Mouse (Mus musculus): ENCODE measurements around the gene Fmnl2.

Gene Fmnl2

DNA sequence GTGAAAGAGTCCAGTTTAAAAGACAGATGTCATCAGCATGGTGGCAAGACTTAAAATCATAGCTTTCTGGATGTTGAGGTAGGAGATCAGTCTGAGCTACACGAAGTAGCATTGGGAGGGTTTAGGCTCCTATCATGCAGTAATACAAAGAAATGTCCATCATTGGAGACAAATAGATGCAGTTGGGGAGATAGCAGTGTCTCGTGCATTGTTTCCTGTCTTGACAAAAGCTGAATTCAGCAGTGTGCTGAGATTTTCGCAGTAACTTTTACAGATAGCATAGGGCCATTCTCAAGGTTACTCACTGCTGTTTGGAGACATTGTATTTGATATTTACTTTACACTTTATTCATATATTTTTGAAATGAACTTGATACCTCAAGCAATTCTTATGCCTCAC lies 128.7 kb downstream of the Fmnl2 start:
- no peak for DNase-seq (ENCODE audit: low read depth, low spot score)

DNA sequence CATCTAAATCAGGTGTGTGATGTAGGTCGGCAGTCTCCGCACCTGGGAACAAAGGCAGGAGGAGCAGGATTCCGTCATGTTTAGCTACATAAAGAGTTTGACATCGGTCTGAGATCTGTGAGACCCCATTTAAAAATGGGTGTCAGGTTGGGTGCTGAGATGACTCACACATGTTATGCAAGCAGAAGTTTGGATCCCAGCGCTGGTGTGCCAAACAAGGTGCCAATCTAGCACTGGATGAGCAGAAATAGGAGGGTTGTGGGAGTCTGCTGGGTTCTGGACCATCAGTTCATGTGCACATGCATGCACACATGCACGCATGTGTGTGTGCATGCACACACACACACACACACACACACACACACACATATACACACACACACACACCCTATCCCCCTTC lies 129.4 kb downstream of the Fmnl2 start:
- no peak for DNase-seq (ENCODE audit: low read depth, low spot score)

DNA sequence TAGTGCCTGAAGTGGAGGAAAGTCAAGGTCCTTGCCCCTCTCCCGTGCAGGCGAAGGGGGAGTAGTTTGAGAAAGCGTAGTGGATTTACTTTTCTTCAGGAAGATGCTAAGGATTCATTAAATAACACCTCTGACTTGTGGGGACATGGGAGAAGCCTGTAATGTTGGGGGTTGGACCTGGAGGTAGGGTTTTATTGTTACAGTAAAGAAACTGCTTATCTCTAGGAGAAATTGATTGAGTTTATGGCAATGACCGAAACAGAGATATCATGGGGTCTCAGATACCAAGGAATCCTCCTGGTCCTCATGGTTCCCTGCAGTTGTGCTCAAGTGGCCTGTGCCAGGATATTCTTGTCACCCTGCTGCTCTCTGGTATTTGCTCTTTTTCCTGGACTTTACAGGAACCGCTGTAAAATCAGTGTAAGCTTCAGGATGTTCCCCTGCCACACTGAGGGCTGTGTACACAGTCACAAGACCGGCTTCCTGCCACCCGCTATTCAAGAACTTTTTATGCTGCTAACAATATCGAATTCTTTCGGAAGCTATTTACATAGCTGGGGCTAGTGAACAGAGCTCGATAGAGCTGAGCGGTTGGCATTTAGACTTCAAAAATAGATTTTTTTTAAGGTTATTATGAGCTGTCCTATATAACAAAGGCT lies 130.1 kb downstream of the Fmnl2 start:
- no peak for DNase-seq (ENCODE audit: low read depth, low spot score)

DNA sequence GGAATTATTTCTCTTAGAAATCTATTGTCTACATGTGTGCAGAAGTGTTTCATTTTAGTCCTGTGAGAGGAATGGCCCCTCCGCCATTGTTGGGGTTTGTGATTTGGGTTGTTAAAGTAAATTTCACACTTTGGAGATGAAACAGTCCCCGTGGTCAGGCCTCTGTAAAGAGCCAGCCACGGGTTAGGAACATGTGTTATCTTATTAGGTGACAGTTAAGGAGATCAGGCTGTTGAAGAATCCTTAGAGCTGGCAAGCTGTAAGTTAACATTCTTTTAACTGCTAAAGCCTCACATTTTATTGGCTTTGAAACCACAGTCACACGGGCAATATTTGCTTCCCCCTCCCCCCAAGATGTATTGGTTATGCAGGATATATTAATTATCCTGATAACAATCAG lies 131.7 kb downstream of the Fmnl2 start:
- no peak for DNase-seq (ENCODE audit: low read depth, low spot score)

DNA sequence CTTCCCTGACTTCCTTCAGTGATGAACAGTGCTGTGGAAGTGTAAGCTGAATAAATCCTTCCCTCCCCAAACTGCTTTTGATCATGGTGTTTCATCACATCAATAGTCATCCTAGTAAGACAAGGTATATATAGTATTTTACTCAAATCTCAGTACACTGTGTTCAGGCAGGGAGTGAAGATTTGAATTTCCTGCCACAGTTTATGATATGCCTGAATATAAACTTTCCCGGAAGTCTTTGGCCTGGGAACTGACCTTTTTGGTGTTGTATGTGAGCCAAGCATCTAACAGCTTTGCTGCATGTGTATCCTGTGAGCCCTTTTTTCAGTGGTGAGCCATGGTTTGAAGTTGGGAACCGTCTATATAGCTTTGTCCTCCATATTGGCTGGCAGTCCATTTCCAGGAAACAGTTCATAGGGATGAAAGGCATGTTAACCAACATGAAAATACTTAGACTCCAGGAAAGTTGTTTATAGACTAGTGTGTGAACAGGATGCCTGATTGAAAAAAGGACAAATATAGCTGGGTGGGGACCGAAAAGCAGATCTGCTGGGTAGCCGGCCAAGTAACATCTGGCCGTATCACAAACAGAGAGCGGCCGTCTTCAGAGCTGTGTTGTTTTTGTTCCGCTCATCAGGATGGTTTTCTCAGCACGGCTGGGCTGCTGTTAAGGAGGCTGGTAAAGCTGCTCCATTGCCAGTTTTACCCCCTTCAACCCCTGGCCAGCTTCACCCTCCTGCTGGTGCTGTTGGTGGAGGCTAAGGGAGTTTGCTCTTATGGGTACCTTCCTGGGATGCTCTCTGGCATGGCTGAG lies 133.4 kb downstream of the Fmnl2 start:
- no peak for DNase-seq (ENCODE audit: low read depth, low spot score)

DNA sequence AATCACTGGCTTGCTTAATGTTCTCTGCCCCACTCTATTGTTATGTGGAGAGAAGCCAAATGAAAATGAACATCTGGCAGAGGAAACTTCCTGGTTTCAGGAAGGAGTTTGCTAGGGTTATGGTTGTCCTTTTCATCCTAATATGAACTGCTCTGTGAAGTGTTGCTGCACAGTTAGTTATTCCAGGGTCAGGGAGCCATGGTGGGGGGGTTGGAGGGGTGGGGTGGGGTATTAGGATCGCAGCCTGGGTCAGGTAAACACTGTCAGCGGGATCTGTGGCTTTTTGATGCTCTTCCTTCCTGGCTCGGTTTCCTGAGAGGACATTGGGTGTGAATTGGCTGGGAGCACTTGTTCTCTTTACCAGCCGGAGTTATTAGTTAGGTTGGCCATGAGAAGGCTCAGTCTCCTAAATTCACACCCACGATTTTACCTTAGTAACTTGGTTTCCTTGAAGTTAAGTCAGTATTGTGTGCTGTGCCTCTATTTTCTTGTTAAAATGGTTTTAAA lies 134.1 kb downstream of the Fmnl2 start:
- DNase-seq (ENCODE audit: low read depth, low spot score) = no peak

DNA sequence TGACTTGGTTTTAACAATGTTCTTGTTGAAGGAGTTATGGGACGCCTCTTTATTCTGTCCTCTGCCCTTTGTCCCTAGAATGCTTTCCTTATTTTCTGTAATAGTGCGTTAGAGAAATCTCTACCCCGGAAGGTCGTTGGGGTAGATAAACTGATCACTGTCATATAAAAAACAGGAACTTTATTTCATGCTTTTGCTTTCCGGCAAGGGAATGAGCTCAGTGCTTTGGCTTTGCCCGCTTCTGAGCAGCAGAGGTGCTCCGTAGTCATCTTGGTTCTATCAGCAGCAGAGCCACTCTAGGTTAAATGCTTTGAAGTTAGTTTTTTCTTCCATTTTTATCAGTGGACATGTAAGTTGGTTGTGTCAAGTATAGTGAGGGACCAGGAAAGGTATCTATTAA lies 135.6 kb downstream of the Fmnl2 start:
- no peak for DNase-seq (ENCODE audit: low read depth, low spot score)

DNA sequence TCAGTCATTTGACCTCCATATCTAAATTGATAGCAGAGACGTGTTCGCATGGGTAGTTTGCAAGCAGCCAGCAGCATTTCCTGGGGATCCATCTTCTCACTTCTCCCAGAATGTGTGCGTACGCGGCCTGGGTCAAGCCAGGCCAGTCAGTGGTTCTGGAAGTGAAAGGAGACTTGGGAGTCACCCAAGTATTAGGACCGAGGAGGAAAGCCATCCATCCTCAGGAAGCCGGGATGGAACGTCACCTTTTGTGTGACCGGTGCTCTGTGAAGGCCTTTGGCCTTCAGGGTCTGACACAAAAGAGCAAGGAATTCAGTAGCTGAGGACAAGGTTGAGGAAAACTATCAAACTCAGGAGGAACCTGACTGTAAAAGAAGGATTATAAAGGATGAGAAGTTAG lies 136.9 kb downstream of the Fmnl2 start:
- DNase-seq (ENCODE audit: low read depth, low spot score) = no peak

DNA sequence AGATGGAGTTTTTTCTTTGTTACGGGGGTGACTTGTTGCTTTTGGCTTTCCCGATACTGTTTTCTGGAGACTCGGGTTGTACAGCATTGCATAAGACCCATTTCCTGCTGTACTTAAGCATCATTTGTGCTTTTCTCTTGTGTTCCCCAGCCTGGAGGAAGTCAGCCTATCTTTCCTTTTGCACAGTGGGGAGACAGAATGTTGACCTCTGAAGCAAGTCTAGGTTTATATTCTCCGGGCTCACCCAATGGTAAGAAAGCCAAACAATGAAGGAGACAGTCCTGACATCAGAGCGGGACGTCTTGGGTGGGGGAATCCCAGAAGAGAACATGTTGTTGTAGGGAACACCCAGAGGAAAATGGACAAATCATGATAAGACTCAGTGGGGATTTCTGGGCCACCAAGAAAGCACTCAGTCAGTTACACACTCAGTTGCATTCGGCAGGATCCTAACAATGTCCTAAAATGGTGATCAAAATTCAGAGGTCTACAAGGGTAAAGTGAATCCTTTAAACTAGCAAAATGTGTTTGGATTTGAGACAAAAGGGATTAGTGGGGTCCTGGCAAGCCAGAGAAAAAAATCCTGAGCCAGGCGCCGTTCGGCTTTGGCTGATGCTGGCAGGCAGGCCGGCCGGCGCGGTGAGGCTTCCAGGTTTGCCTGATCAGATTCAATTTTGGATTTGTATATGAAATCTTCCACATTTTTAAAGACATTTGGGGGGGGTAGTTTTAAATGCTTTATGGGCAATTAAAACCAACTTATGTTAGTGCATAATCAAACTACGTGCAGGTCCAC lies 140.5 kb downstream of the Fmnl2 start:
- no peak for DNase-seq (ENCODE audit: low read depth, low spot score)

DNA sequence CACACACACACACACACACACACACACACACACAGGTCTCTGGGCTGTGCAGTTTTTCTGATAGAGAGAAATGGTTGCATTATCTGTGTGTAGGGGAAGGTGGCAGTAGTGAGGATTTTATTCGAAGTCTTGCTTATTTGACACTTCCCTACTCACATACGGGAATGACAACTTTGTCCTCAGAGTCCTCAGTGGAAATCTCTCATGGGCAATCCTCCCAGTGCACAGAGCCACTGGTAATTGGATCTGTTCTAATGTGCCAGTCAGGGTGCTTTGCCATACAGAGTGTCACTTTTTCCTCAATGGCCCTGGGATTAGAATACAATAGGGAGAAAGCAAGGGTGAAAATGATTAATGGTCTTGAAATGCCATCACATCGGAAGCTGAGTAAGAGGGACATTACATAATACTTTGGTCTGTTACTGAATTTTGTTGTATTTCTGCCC lies 141.9 kb downstream of the Fmnl2 start:
- DNase-seq (ENCODE audit: low read depth, low spot score) = no peak

DNA sequence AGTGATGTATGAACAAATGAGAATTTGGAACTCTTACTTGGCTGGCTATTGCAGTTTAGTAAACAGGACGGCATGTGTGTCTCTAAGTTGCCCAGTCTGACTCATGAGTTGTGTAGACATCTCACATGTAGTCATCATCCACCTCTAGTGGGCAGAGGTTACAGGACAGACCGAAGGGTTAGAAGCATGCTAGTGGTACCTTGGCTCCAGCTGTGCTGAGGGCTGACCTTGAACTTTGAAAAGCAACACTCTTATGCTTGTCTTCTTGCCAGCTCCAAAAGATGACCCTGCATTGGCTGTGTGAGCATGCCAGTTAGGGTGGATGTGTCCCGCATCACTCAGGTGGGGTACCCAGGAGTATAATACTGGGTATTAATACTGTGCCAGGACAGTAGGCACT lies 142.8 kb downstream of the Fmnl2 start:
- no peak for DNase-seq (ENCODE audit: low read depth, low spot score)

DNA sequence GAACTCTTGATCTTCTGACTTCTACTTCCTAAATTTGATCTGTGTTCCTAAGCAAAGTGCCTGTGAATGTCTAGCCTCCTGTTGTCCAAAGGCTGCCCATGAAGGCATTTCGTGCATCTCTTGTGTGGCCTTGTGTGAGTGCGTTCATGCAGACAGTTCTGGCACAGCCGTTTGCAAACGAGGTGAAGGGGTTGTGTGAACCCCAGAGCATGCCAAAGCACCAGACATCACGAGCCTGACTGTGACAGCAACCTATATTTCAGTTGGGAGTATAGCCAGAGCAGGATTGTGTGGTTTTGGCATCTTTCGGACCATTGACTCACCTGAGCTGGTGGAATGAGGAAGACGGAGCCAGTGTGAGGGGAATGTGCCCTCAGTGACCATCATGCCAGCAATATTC lies 148.5 kb downstream of the Fmnl2 start:
- DNase-seq (ENCODE audit: low read depth, low spot score) = no peak

DNA sequence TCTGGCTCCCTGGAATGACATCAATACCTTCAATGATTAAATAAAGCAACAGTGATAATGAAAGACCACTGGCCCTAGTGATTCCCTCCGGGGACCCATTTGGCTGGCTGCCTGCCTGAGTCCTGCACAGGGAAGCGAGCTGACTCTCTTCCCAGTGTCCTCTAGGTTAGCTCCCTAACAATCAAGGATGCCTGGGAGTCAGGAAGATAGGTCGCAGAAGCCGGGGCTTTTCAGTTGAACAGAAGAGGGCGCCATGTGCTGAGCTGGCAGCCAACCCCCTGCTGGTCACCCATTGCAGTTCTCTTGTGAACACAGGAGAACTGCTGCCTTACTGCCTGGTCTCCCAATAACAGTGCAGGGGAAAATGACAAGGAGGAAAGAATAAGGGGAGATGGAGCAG lies 149.5 kb downstream of the Fmnl2 start:
- no peak for DNase-seq (ENCODE audit: low read depth, low spot score)

DNA sequence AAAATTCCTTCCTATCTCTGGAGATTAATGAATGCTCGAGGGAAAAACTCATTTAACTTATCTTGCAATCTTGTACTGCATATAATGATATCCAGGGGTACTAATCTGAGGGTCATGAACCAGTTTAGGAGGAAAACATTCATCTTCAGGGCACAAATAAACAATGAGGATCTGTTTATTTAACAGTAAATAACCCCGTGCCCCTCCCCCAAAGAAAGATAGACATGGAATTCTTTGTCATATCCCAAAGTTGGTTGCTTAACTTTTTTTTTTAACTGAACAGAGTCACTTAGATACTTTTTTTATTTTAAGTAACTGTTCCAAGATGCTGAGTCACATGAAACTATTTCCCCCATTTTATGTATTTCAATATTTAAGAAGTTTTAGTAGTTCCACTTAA lies 155.4 kb downstream of the Fmnl2 start:
- no peak for DNase-seq (ENCODE audit: low read depth, low spot score)

DNA sequence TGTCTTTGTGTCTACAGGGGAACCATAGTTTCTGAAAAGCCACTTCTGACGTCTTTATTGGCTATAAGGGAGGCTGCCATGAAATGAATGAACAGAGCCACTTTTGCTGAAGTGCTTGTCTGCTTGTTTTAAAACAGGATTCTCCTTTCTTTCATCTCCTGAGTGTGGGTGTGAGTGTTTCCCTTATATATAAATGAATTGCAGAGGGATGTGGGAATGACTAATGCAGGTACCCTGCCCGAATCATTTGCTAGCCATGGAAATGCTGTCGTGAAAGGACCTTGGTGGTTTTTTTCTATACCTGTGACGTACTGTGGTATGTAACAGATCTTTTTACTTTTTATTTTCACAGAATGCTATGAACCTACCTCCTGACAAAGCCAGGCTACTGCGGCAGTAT lies 156.8 kb downstream of the Fmnl2 start:
- DNase-seq (ENCODE audit: low read depth, low spot score) = no peak

DNA sequence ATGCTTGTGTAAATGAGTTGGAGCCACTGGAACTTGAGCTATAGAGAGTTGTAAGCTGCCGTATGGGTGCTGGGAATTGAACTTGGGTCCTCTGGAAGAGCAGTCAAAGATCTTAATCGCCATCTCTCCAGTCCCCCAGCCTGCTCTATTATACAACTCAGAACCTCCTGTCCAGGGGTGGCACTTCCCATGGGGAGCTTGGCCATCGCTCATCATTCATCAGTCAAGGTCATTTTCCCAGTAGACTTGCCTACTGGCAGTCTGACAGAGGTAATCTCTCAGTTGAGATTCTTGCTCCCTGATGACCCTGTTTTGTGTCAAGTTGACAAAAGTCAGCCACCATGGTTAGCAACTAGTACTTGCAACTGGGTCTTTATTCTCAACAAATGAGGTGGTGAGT lies 165.3 kb downstream of the Fmnl2 start:
- no peak for DNase-seq (ENCODE audit: low read depth, low spot score)

DNA sequence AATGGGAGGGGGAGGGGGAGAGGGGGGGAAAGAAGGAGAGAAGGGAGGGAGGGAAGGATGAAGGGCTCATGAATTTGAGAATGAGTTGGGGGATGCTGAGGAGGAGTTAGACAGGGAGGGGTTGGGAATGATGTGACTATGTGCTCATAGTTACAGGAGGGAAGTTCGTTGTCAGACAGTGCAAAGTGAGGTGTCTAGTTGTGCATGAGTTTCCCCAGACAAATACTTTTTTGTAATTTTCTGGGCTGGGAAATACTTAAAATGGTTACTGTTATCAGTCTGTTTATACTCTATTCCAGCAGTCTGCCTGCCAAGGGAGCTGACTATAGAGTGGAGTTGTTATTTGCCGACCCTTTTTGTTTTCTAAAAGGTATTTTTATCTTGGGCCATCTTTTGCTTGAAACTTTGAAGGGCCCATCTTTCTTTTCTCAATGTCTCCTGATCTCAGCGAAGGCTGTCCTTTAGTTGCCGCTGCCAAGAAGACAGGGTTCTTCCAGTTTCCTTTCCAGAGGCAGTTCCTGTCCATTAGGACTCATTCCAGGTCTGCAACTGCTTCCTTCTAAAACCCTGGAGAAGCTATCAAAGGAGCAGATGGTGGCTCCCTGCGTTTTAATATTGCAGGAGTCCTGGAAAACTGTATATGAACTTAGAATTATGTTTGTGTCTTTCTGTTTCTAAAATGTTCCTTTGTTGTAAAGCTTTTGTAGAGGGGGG lies 168.6 kb downstream of the Fmnl2 start:
- DNase-seq (ENCODE audit: low read depth, low spot score) = no peak

DNA sequence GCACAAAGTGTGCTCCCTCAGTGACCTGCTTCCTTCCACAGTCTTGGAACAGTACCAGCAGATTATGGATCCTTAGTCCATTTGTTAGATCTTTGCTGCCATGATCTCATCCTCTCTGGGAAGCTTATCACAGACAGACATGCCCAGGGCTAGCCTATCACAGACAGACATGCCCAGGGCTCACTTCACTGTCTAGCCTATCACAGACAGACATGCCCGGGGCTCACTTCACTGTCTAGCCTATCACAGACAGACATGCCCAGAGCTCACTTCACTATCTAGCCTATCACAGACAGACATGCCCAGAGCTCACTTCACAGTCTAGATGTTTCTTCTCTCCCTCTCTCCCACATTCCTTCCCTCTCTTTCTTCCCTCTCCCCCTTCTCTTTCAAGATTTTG lies 171.2 kb downstream of the Fmnl2 start:
- no peak for DNase-seq (ENCODE audit: low read depth, low spot score)

DNA sequence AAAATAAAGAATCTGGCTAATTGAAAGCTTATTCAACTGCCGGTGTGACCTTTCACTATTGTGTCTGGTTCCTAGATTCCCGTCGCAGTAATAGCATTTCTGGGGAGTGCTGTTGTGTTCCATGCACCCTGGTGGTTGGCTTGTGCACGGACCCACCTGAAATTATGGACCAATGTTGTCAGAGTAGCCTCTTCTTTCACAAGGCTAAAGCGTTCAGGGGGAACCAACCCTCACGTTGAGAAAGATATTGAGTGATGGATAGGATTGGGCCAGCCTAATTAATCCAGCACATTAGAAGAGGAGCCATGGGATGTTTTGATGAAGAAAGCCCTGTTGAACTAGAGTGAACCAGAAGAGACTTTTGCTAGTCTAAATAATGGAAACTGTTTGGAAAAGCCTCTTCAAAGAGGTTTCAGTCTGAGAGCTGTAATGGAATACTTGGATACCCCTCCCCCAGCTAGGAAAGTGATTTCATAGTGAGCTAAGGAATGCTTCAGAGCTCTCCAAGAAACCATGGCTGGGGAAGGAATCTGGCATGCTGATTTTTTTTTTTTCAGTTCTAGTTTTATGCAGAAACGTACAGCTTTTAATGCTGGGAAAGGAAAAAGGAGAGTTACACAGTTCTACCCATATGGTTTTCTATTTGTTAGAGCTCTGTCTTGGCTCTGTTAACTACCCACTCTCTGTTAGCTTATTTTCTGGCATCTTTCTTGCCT lies 172.2 kb downstream of the Fmnl2 start:
- peak; percentile 43 for DNase-seq (ENCODE audit: low read depth, low spot score)

DNA sequence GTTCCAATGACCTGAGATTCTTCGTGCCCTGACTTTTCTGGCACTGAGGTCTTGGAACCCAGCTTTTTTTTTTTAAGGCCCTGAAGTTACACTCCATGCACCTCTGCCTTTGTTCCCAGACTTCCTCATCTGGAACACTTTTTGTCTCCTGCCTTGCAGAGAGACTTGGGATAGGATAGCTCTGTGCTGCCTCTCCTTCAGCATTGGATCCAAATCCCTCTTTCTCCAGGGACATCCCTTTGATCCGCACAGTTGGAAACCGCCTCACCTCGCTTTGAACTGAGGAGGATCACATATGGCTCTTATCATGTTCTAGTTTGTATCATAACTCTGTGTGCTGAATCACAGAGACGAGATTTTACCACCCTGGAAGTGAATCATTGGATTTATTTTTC lies 172.8 kb downstream of the Fmnl2 start:
- no peak for DNase-seq (ENCODE audit: low read depth, low spot score)

DNA sequence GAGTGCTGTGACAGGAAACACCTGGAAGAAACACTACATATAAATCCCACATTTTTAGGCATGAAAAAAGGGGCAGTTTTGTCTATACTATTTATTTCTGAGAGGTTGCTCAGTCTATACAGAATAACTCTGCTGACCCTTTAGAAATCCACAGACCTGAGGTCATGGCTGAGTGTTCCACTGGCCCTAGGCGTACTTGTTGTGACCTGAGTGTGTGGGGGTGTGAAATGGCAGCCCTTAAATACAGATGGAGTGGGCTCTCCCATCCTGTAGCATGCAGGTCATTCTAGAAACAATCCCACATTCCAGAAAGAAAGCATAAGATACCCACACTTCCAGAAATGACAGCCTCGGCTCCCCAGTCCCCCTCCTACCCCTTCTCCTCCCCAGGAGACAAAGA lies 180.6 kb downstream of the Fmnl2 start:
- no peak for DNase-seq (ENCODE audit: low read depth, low spot score)
